Mouse (Mus musculus): Measurements from ENCODE around the gene Gm20532. TPM values are rescaled to one million over a fixed set of nuclear protein-coding genes. Genes with fewer than 3 reads are reported as not detected.

Gene Gm20532
- total and polyA plus RNA-seq, 2 experiments from 2014 or later = not detected

GRCm38 (mm10) chr2:26576462-26576861, 10.0 kb upstream of the Gm20532 start:
- peaks cover 13% of the 10 kb centered on the region; the same call in 1 of the 2 replicates for H3K4me1 ChIP-seq (ENCODE audit: insufficient read depth, low read length)
- H3K27ac ChIP-seq = peak overlapping the region; percentile 32; the same call in 1 of the 2 replicates
- WGBS = 55% methylated on average over 4 of the region's 4 CpGs
- no peak for ATAC-seq
- H3K4me2 ChIP-seq (ENCODE audit: low read depth, low read length) = no peak overlapping the region
- H3K9ac ChIP-seq (replicated peaks; ENCODE audit: low read length) = no peak overlapping the region
- DNase-seq (ENCODE audit: low spot score) = no peak
- no peak for TF ChIP-seq CTCF (IDR thresholded peaks at IDR 0.05; ENCODE audit: low read depth)
- no peaks in the 10 kb centered on the region for H3K36me3 ChIP-seq (ENCODE audit: insufficient read depth, low read length)
- H3K4me3 ChIP-seq (ENCODE audit: low read length) = no peak overlapping the region
- no peaks in the 10 kb centered on the region for H3K27me3 ChIP-seq (ENCODE audit: insufficient read depth, low read length)
- H3K9me3 ChIP-seq (ENCODE audit: low read length) = no peaks in the 10 kb centered on the region

DNA sequence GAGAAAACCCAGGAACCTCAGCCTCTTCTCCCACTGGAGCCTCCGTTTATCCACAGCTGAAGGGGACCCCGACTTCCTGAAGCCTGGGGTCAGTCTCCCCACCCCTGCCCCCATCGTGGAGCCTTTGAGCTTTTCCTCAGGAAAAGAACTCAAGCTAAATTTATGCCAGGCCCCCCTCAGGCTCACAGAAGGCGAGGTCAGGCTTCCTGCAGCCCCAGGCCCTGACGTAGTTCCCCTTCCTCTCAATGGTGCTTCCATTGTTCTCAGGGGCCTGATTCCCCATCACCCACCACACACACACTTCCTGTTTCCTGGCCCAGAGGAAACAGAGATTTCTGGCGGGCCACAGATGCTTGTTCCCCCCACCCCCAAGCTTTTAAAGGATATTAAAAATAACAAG, 8.1 kb upstream of the Gm20532 start:
- WGBS = 37% methylated on average over 6 of the region's 6 CpGs
- H3K9me3 ChIP-seq (ENCODE audit: low read length) = no peaks in the 10 kb centered on the region
- no peak overlapping the region for H3K4me2 ChIP-seq (ENCODE audit: low read depth, low read length)
- ATAC-seq (no peak), DNase-seq (ENCODE audit: low spot score) (no peak)
- H3K4me3 ChIP-seq (ENCODE audit: low read length) = no peak overlapping the region
- TF ChIP-seq CTCF (IDR thresholded peaks at IDR 0.05; ENCODE audit: low read depth) = no peak
- no peaks in the 10 kb centered on the region for H3K27me3 ChIP-seq (ENCODE audit: insufficient read depth, low read length)
- H3K9ac ChIP-seq (replicated peaks; ENCODE audit: low read length) = no peak overlapping the region
- H3K27ac ChIP-seq = peak overlapping the region; percentile 60; the same call in 1 of the 2 replicates
- peaks cover 9% of the 10 kb centered on the region; the same call in 1 of the 2 replicates for H3K4me1 ChIP-seq (ENCODE audit: insufficient read depth, low read length)
- no peaks in the 10 kb centered on the region for H3K36me3 ChIP-seq (ENCODE audit: insufficient read depth, low read length)

- H3K9me3 ChIP-seq (ENCODE audit: low read length) = no peaks in the 10 kb centered on the region
- WGBS = 81% methylated on average over 1 of the region's 1 CpGs
- 0 out of 2 replicates have a peak, but pooled peaks cover 4% of the 10 kb centered on the region for H3K4me1 ChIP-seq (ENCODE audit: insufficient read depth, low read length)
- ATAC-seq = no peak
- no peaks in the 10 kb centered on the region for H3K36me3 ChIP-seq (ENCODE audit: insufficient read depth, low read length)
- no peaks in the 10 kb centered on the region for H3K27me3 ChIP-seq (ENCODE audit: insufficient read depth, low read length)
- no peak within 1 kb of the TSS for H3K9ac ChIP-seq (replicated peaks; ENCODE audit: low read length)
- no peak within 1 kb of the TSS for H3K4me2 ChIP-seq (ENCODE audit: low read depth, low read length)
- H3K27ac ChIP-seq = peak within 1 kb of the TSS; percentile 60; the same call in 1 of the 2 replicates
- DNase-seq (ENCODE audit: low spot score) = no peak
- no peak for TF ChIP-seq CTCF (IDR thresholded peaks at IDR 0.05; ENCODE audit: low read depth)
- no peak within 1 kb of the TSS for H3K4me3 ChIP-seq (ENCODE audit: low read length)
These were observed 6.7 kb upstream of the Gm20532 start, which contains the start of gene Egfl7 for GRCm38 (mm10) chr2:26579714-26580113. Gene Egfl7 (plus strand): TSS chr2:26580014.

DNA sequence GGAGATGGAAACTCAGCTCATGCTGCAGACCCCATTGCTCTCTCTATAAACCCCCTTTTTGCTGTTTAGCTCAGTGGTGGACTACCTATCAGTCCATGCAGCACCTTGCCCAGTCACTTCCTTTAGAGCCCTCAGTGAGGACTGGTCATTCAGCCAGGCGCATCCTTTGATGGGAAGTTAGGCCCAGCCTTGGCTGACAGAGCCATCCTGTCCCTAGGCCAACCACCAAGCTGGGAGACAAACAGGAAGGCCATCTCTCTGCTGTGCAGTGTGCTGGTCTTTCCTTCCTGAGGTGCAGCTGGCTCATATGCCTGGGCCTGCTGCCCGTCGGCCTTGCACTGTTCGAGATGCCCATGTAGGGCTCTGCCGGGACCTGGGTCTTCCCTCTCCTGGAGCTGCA, 5.7 kb upstream of the Gm20532 start:
- no peak for DNase-seq (ENCODE audit: low spot score)
- H3K27ac ChIP-seq = no peak overlapping the region
- H3K27me3 ChIP-seq (ENCODE audit: insufficient read depth, low read length) = no peaks in the 10 kb centered on the region
- no peak overlapping the region for H3K4me3 ChIP-seq (ENCODE audit: low read length)
- H3K9me3 ChIP-seq (ENCODE audit: low read length) = no peaks in the 10 kb centered on the region
- no peak for TF ChIP-seq CTCF (IDR thresholded peaks at IDR 0.05; ENCODE audit: low read depth)
- 0 out of 2 replicates have a peak, but pooled peaks cover 4% of the 10 kb centered on the region for H3K4me1 ChIP-seq (ENCODE audit: insufficient read depth, low read length)
- H3K36me3 ChIP-seq (ENCODE audit: insufficient read depth, low read length) = no peaks in the 10 kb centered on the region
- no peak overlapping the region for H3K9ac ChIP-seq (replicated peaks; ENCODE audit: low read length)
- WGBS = 95% methylated on average over 5 of the region's 5 CpGs
- no peak for ATAC-seq
- no peak overlapping the region for H3K4me2 ChIP-seq (ENCODE audit: low read depth, low read length)

DNA sequence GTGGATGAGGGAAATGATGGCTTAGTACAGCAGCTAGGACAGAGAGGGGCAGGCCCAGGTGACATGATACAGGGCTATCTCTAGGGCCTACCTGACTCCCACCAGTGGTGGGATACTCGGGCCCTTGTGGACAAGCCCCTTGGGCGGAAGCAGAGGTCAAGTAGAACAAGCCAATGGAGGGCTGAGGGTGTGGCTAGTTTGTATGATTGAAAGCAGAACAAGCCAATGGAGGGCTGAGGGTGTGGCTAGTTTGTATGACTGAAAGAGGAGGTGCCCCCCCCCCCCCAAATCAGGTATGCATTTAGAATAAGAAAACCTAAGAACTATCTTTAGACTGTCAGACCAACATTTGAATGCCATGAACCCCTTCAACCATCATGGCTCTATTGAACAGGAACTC, 4.2 kb upstream of the Gm20532 start:
- Histone ChIP-seq H3K4me1 (ENCODE audit: insufficient read depth, low read length) (0 out of 2 replicates have a peak, but pooled peaks cover 4% of the 10 kb centered on the region), H3K27ac (0 out of 2 replicates have a peak overlapping the region, but pooled peaks have one; percentile 8), H3K36me3 (ENCODE audit: insufficient read depth, low read length) (no peaks in the 10 kb centered on the region), H3K9me3 (ENCODE audit: low read length) (no peaks in the 10 kb centered on the region), H3K9ac (replicated peaks; ENCODE audit: low read length) (no peak overlapping the region), H3K4me3 (ENCODE audit: low read length) (no peak overlapping the region), H3K4me2 (ENCODE audit: low read depth, low read length) (no peak overlapping the region), H3K27me3 (ENCODE audit: insufficient read depth, low read length) (no peaks in the 10 kb centered on the region)
- 61% methylated on average over 2 of the region's 2 CpGs for WGBS
- TF ChIP-seq CTCF (IDR thresholded peaks at IDR 0.05; ENCODE audit: low read depth) = no peak
- DNase-seq (ENCODE audit: low spot score) = no peak
- ATAC-seq = no peak

- ATAC-seq (no peak), DNase-seq (ENCODE audit: low spot score) (no peak)
- Histone ChIP-seq H3K4me1 (ENCODE audit: insufficient read depth, low read length) (0 out of 2 replicates have a peak, but pooled peaks cover 4% of the 10 kb centered on the region), H3K36me3 (ENCODE audit: insufficient read depth, low read length) (no peaks in the 10 kb centered on the region), H3K27me3 (ENCODE audit: insufficient read depth, low read length) (no peaks in the 10 kb centered on the region), H3K9me3 (ENCODE audit: low read length) (no peaks in the 10 kb centered on the region), H3K4me2 (ENCODE audit: low read depth, low read length) (no peak overlapping the region), H3K4me3 (ENCODE audit: low read length) (no peak overlapping the region), H3K27ac (peak overlapping the region; percentile 8; the same call in 1 of the 2 replicates), H3K9ac (replicated peaks; ENCODE audit: low read length) (no peak overlapping the region)
- WGBS = 62% methylated on average over 7 of the region's 7 CpGs
- TF ChIP-seq CTCF (IDR thresholded peaks at IDR 0.05; ENCODE audit: low read depth) = no peak
These were observed 3.7 kb upstream of the Gm20532 start for GRCm38 (mm10) chr2:26582741-26583140.

- Histone ChIP-seq H3K4me2 (ENCODE audit: low read depth, low read length) (no peak overlapping the region), H3K36me3 (ENCODE audit: insufficient read depth, low read length) (no peaks in the 10 kb centered on the region), H3K9ac (replicated peaks; ENCODE audit: low read length) (0 out of 2 replicates have a peak overlapping the region, but pooled peaks have one; percentile 4), H3K9me3 (ENCODE audit: low read length) (no peaks in the 10 kb centered on the region), H3K4me1 (ENCODE audit: insufficient read depth, low read length) (no peaks in the 10 kb centered on the region), H3K27me3 (ENCODE audit: insufficient read depth, low read length) (no peaks in the 10 kb centered on the region), H3K27ac (peak overlapping the region; percentile 23; the same call in 1 of the 2 replicates), H3K4me3 (ENCODE audit: low read length) (peak overlapping the region; percentile 3; the same call in 1 of the 2 replicates)
- 79% methylated on average over 11 of the region's 11 CpGs for WGBS
- TF ChIP-seq CTCF (IDR thresholded peaks at IDR 0.05; ENCODE audit: low read depth) = no peak
- DNase-seq (ENCODE audit: low spot score) = no peak
- ATAC-seq = no peak
These were observed 2.8 kb upstream of the Gm20532 start for GRCm38 (mm10) chr2:26583640-26584039.
